Mouse (Mus musculus) neural tube, embryonic 14.5 days (tissue): Measurements from ENCODE around the gene Ccdc146. TPM values are rescaled to one million over a fixed set of nuclear protein-coding genes. Genes with fewer than 3 reads are reported as not detected.
"Not testable (repeated sequence)": the region's sequence is repeated elsewhere in the genome, so short reads cannot be mapped to it uniquely, and the experiment has no call there.

Experiments
- ATAC-seq: fragments of 200-750 bp; cut with Nextera tagmentation; 2 replicates; pipeline ENCODE4 v1.8.0; 2017; ENCODE audit warnings: low read depth, mild to moderate bottlenecking, moderate TSS enrichment, moderate library complexity
- H3K27ac ChIP-seq: fragments of 300-500 bp; sonication (generic); 2 replicates; pipeline ENCODE4 v1.5.1; 2014; ENCODE audit warnings: low read depth, mild to moderate bottlenecking, control low read depth, low read length, moderate library complexity, mixed read lengths
- H3K27me3 ChIP-seq: fragments of 300-500 bp; sonication (generic); 2 replicates; pipeline ENCODE4 v1.6.1; 2014; ENCODE audit warnings: low read length; ENCODE audit not compliant: control insufficient read depth, insufficient read depth
- H3K36me3 ChIP-seq: fragments of 300-500 bp; sonication (generic); 2 replicates; pipeline ENCODE4 v1.6.1; 2014; ENCODE audit warnings: low read length, mixed read lengths; ENCODE audit not compliant: control insufficient read depth, insufficient read depth
- H3K4me1 ChIP-seq: fragments of 300-500 bp; sonication (generic); 2 replicates; pipeline ENCODE4 v1.6.1; 2014; ENCODE audit warnings: low read length; ENCODE audit not compliant: control insufficient read depth, insufficient read depth
- H3K4me2 ChIP-seq: fragments of 300-500 bp; sonication (generic); 2 replicates; pipeline ENCODE4 v1.6.1; 2014; ENCODE audit warnings: mild to moderate bottlenecking, low read depth, low read length, control low read depth
- H3K4me3 ChIP-seq: fragments of 300-500 bp; sonication (generic); 2 replicates; pipeline ENCODE4 v1.5.1; 2014; ENCODE audit warnings: low read depth, low read length, control low read depth, mixed read lengths
- H3K9ac ChIP-seq: fragments of 300-500 bp; sonication (generic); replicated peaks from 2 replicates; pipeline ENCODE4 v1.6.1; 2014; ENCODE audit warnings: low read depth, mild to moderate bottlenecking, control low read depth, low read length, mixed read lengths
- H3K9me3 ChIP-seq: fragments of 300-500 bp; sonication (generic); 2 replicates; pipeline ENCODE4 v1.6.1; 2016; ENCODE audit warnings: low read length; ENCODE audit not compliant: control insufficient read depth
- WGBS: fragments of 180-500 bp; shearing (Covaris S2); extraction: QIAGEN DNeasy Blood & Tissue Kit; methylation state at CpG from one replicate; pipeline ENCODE4 v1.1.7; 2014; 5-methylcytosine and 5-hydroxymethylcytosine counted together
- polyA plus RNA-seq: library from polyadenylated mRNA; unstranded; fragments of >200 nt; fragmentation: Nextera tagmentation; extraction: Ambion mirVana; gene quantifications from 2 replicates; pipeline ENCODE4 v1.2.1, GENCODE M21; 2014

The Ccdc146 gene
- polyA plus RNA-seq, 1 experiment from 2014 or later: 0.99 TPM

- Histone ChIP-seq H3K4me1 (no peaks in the 10 kb centered on the region), H3K9ac (no peak overlapping the region), H3K9me3 (no peaks in the 10 kb centered on the region), H3K4me2 (no peak overlapping the region), H3K4me3 (no peak overlapping the region), H3K27ac (no peak overlapping the region), H3K36me3 (no peaks in the 10 kb centered on the region), H3K27me3 (no peaks in the 10 kb centered on the region)
- ATAC-seq: no peak
- 83% methylated on average over 7 of the region's 7 CpGs for WGBS
Measured at GRCm38 (mm10) chr5:21288658-21289435, 135.6 kb downstream of the Ccdc146 start.

- no peak overlapping the region for H3K27ac ChIP-seq
- no peaks in the 10 kb centered on the region for H3K9me3 ChIP-seq
- WGBS: 93% methylated on average over 12 of the region's 12 CpGs
- H3K36me3 ChIP-seq: no peaks in the 10 kb centered on the region
- H3K9ac ChIP-seq: no peak overlapping the region
- H3K4me2 ChIP-seq: no peak overlapping the region
- no peak for ATAC-seq
- H3K27me3 ChIP-seq: no peaks in the 10 kb centered on the region
- H3K4me1 ChIP-seq: no peaks in the 10 kb centered on the region
- no peak overlapping the region for H3K4me3 ChIP-seq
Measured at GRCm38 (mm10) chr5:21283356-21284062, 141.0 kb downstream of the Ccdc146 start.

GRCm38 (mm10) chr5:21277685-21278084 lies 146.8 kb downstream of the Ccdc146 start:
- H3K4me3 ChIP-seq, ATAC-seq, H3K4me1 ChIP-seq, H3K9me3 ChIP-seq, H3K36me3 ChIP-seq, H3K4me2 ChIP-seq, H3K9ac ChIP-seq, H3K27ac ChIP-seq, H3K27me3 ChIP-seq: not testable (repeated sequence)
- WGBS: 58% methylated on average over 2 of the region's 2 CpGs

GRCm38 (mm10) chr5:21271386-21272354 lies 152.8 kb downstream of the Ccdc146 start:
- 44% methylated on average over 9 of the region's 9 CpGs for WGBS
- Histone ChIP-seq H3K4me2 (no peak overlapping the region), H3K4me3 (no peak overlapping the region), H3K27me3 (no peaks in the 10 kb centered on the region), H3K9ac (no peak overlapping the region), H3K9me3 (no peaks in the 10 kb centered on the region), H3K4me1 (no peaks in the 10 kb centered on the region), H3K36me3 (no peaks in the 10 kb centered on the region), H3K27ac (no peak overlapping the region)
- ATAC-seq: peak; percentile 72; the same call in 1 of the 2 replicates

- 88% methylated on average over 4 of the region's 4 CpGs for WGBS
- no peak for ATAC-seq
- Histone ChIP-seq H3K9me3 (no peaks in the 10 kb centered on the region), H3K9ac (no peak overlapping the region), H3K27me3 (no peaks in the 10 kb centered on the region), H3K4me1 (no peaks in the 10 kb centered on the region), H3K4me2 (no peak overlapping the region), H3K4me3 (no peak overlapping the region), H3K36me3 (no peaks in the 10 kb centered on the region), H3K27ac (no peak overlapping the region)
Measured at GRCm38 (mm10) chr5:21270756-21271155, 153.7 kb downstream of the Ccdc146 start.

GRCm38 (mm10) chr5:21269446-21269845 lies 155.0 kb downstream of the Ccdc146 start:
- Histone ChIP-seq H3K27me3 (no peaks in the 10 kb centered on the region), H3K36me3 (no peaks in the 10 kb centered on the region), H3K4me2 (no peak overlapping the region), H3K9me3 (no peaks in the 10 kb centered on the region), H3K4me1 (no peaks in the 10 kb centered on the region), H3K27ac (no peak overlapping the region), H3K9ac (no peak overlapping the region), H3K4me3 (no peak overlapping the region)
- no peak for ATAC-seq
- 75% methylated on average over 5 of the region's 5 CpGs for WGBS

- Histone ChIP-seq H3K4me2 (no peak overlapping the region), H3K4me1 (no peaks in the 10 kb centered on the region), H3K27me3 (no peaks in the 10 kb centered on the region), H3K36me3 (no peaks in the 10 kb centered on the region), H3K4me3 (no peak overlapping the region), H3K9ac (no peak overlapping the region), H3K27ac (no peak overlapping the region), H3K9me3 (no peaks in the 10 kb centered on the region)
- 81% methylated on average over 2 of the region's 2 CpGs for WGBS
- no peak for ATAC-seq
Measured at GRCm38 (mm10) chr5:21267090-21267489, 157.4 kb downstream of the Ccdc146 start.

- Histone ChIP-seq H3K27ac (no peak overlapping the region), H3K4me3 (no peak overlapping the region), H3K4me2 (no peak overlapping the region), H3K27me3 (no peaks in the 10 kb centered on the region), H3K4me1 (no peaks in the 10 kb centered on the region), H3K9ac (no peak overlapping the region), H3K9me3 (no peaks in the 10 kb centered on the region), H3K36me3 (no peaks in the 10 kb centered on the region)
- ATAC-seq: peak; percentile 80
- WGBS: 22% methylated on average over 4 of the region's 4 CpGs
Measured at GRCm38 (mm10) chr5:21265049-21265448, 159.4 kb downstream of the Ccdc146 start.
